Mouse (Mus musculus) liver, postnatal 0 days (tissue): ENCODE results near the gene Atrnl1.
A peak's percentile ranks its signal among the peaks of the same experiment; 100 is the strongest.

Source experiments
- CTCF ChIP-seq: sonication (generic); IDR thresholded peaks from 2 replicates; pipeline ENCODE4 v1.5.1; 2016; ENCODE audit warnings: antibody characterized with exemption, low read depth
- EP300 ChIP-seq: IDR thresholded peaks from 2 replicates; pipeline ENCODE4 v1.6.1; 2016; ENCODE audit warnings: antibody characterized with exemption, low read depth, mild to moderate bottlenecking

DNA sequence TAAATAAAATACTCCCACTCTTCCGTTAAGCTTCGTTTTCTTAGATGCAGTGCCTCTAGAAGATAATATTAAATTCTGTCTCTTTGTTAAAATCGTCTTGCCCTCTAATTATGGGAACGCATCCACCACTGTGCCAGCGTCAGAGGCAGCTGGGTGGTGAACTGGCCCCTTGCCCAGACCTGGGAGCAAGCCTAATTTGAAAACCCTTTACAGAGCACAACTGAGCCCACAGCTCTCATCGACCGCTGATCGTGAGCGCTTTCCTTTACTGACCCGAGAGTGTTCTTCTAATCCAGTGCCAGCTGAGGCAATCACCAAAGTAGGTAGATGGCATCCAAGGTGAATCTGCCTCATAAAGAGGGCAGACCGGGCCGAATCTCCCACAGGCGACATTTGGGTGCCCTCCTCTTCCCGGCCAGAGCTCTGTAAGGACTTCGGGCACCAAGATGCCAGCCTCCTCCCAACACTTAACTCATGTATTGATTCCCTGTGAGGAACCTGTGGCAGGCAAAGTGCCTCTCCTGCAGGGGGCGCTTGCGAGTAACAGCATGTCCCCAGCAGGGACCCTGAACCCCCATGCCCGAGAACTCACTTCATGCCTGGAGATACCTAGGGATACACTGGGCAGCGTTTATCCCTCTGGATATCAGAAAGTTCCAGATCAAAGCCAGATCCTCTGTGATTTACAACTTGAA lies 507.5 kb downstream of the Atrnl1 start:
- TF ChIP-seq CTCF: peak; percentile 41
- TF ChIP-seq EP300: no peak
